Mouse (Mus musculus): ENCODE data around the gene Vps26c. TPM values are rescaled to one million over a fixed set of nuclear protein-coding genes. Genes with fewer than 3 reads are reported as not detected.

Vps26c gene
- polyA plus RNA-seq, 1 experiment, result 46.5 TPM

- TF ChIP-seq CTCF (IDR thresholded peaks at IDR 0.05; ENCODE audit: extremely low read depth, insufficient read depth, low read length) (no peak), POLR2A (IDR thresholded peaks at IDR 0.05; ENCODE audit: extremely low read depth, insufficient read depth, low read length) (no peak)
- no peak overlapping the region for H3K27ac ChIP-seq (ENCODE audit: insufficient read depth, low read length)
These were observed 23.2 kb upstream of the Vps26c start for GRCm38 (mm10) chr16:94549813-94550212.

GRCm38 (mm10) chr16:94545781-94546562, 19.3 kb upstream of the Vps26c start:
- TF ChIP-seq CTCF (IDR thresholded peaks at IDR 0.05; ENCODE audit: extremely low read depth, insufficient read depth, low read length) (no peak), POLR2A (IDR thresholded peaks at IDR 0.05; ENCODE audit: extremely low read depth, insufficient read depth, low read length) (no peak)
- Histone ChIP-seq H3K27ac (ENCODE audit: insufficient read depth, low read length) (no peak overlapping the region), H3K4me1 (ENCODE audit: control insufficient read depth, insufficient read depth, low read length) (no peaks in the 10 kb centered on the region), H3K4me3 (ENCODE audit: insufficient read depth, low read length) (no peak overlapping the region)

More at GRCm38 (mm10) chr16:94549813-94550212, 23.2 kb upstream of the Vps26c start:
- no peaks in the 10 kb centered on the region for H3K4me1 ChIP-seq (ENCODE audit: control insufficient read depth, insufficient read depth, low read length)
- no peak overlapping the region for H3K4me3 ChIP-seq (ENCODE audit: insufficient read depth, low read length)

GRCm38 (mm10) chr16:94544540-94545105, 18.0 kb upstream of the Vps26c start:
- Histone ChIP-seq H3K27ac (ENCODE audit: insufficient read depth, low read length) (no peak overlapping the region), H3K4me1 (ENCODE audit: control insufficient read depth, insufficient read depth, low read length) (peaks cover 2% of the 10 kb centered on the region; the same call in 1 of the 2 replicates), H3K4me3 (ENCODE audit: insufficient read depth, low read length) (no peak overlapping the region)
- TF ChIP-seq POLR2A (IDR thresholded peaks at IDR 0.05; ENCODE audit: extremely low read depth, insufficient read depth, low read length), result no peak
- no peak for TF ChIP-seq CTCF (IDR thresholded peaks at IDR 0.05; ENCODE audit: extremely low read depth, insufficient read depth, low read length)

- H3K4me1 ChIP-seq (ENCODE audit: control insufficient read depth, insufficient read depth, low read length), result peaks cover 2% of the 10 kb centered on the region; the same call in 1 of the 2 replicates
- H3K27ac ChIP-seq (ENCODE audit: insufficient read depth, low read length), result no peak overlapping the region
- TF ChIP-seq CTCF (IDR thresholded peaks at IDR 0.05; ENCODE audit: extremely low read depth, insufficient read depth, low read length), result no peak
- no peak overlapping the region for H3K4me3 ChIP-seq (ENCODE audit: insufficient read depth, low read length)
These were observed 16.3 kb upstream of the Vps26c start for GRCm38 (mm10) chr16:94542898-94543297.

GRCm38 (mm10) chr16:94540140-94540539, 13.5 kb upstream of the Vps26c start:
- Histone ChIP-seq H3K27ac (ENCODE audit: insufficient read depth, low read length) (peak overlapping the region; percentile 64; the same call in 1 of the 2 replicates), H3K4me3 (ENCODE audit: insufficient read depth, low read length) (no peak overlapping the region), H3K4me1 (ENCODE audit: control insufficient read depth, insufficient read depth, low read length) (peaks cover 2% of the 10 kb centered on the region)
- TF ChIP-seq CTCF (IDR thresholded peaks at IDR 0.05; ENCODE audit: extremely low read depth, insufficient read depth, low read length) (no peak), POLR2A (IDR thresholded peaks at IDR 0.05; ENCODE audit: extremely low read depth, insufficient read depth, low read length) (no peak)

- H3K4me3 ChIP-seq (ENCODE audit: insufficient read depth, low read length), result no peak overlapping the region
- peaks cover 2% of the 10 kb centered on the region for H3K4me1 ChIP-seq (ENCODE audit: control insufficient read depth, insufficient read depth, low read length)
- no peak for TF ChIP-seq POLR2A (IDR thresholded peaks at IDR 0.05; ENCODE audit: extremely low read depth, insufficient read depth, low read length)
- TF ChIP-seq CTCF (IDR thresholded peaks at IDR 0.05; ENCODE audit: extremely low read depth, insufficient read depth, low read length), result no peak
- H3K27ac ChIP-seq (ENCODE audit: insufficient read depth, low read length), result no peak overlapping the region
These were observed 10.5 kb upstream of the Vps26c start for GRCm38 (mm10) chr16:94537159-94537527.

GRCm38 (mm10) chr16:94536417-94537158, 10.0 kb upstream of the Vps26c start:
- Histone ChIP-seq H3K27ac (ENCODE audit: insufficient read depth, low read length) (no peak overlapping the region), H3K4me1 (ENCODE audit: control insufficient read depth, insufficient read depth, low read length) (peaks cover 2% of the 10 kb centered on the region), H3K4me3 (ENCODE audit: insufficient read depth, low read length) (no peak overlapping the region)
- TF ChIP-seq CTCF (IDR thresholded peaks at IDR 0.05; ENCODE audit: extremely low read depth, insufficient read depth, low read length) (no peak), POLR2A (IDR thresholded peaks at IDR 0.05; ENCODE audit: extremely low read depth, insufficient read depth, low read length) (no peak)

- no peak for TF ChIP-seq POLR2A (IDR thresholded peaks at IDR 0.05; ENCODE audit: extremely low read depth, insufficient read depth, low read length)
- no peak for TF ChIP-seq CTCF (IDR thresholded peaks at IDR 0.05; ENCODE audit: extremely low read depth, insufficient read depth, low read length)
- peaks cover 2% of the 10 kb centered on the region for H3K4me1 ChIP-seq (ENCODE audit: control insufficient read depth, insufficient read depth, low read length)
- no peak overlapping the region for H3K4me3 ChIP-seq (ENCODE audit: insufficient read depth, low read length)
- H3K27ac ChIP-seq (ENCODE audit: insufficient read depth, low read length), result no peak overlapping the region
These were observed 9.1 kb upstream of the Vps26c start for GRCm38 (mm10) chr16:94535716-94536115.

- Histone ChIP-seq H3K27ac (ENCODE audit: insufficient read depth, low read length) (no peak overlapping the region), H3K4me3 (ENCODE audit: insufficient read depth, low read length) (no peak overlapping the region), H3K4me1 (ENCODE audit: control insufficient read depth, insufficient read depth, low read length) (no peaks in the 10 kb centered on the region; the same call in 1 of the 2 replicates)
- no peak for TF ChIP-seq POLR2A (IDR thresholded peaks at IDR 0.05; ENCODE audit: extremely low read depth, insufficient read depth, low read length)
- TF ChIP-seq CTCF (IDR thresholded peaks at IDR 0.05; ENCODE audit: extremely low read depth, insufficient read depth, low read length), result no peak
These were observed 7.0 kb upstream of the Vps26c start for GRCm38 (mm10) chr16:94533679-94534078.
